Mouse (Mus musculus) monocyte, adult 2 months (primary cell): ENCODE results near the gene Sgcg.

Source experiments
- DNase-seq, 2 experiments: peaks; one replicate each; pipeline ENCODE4 v3.0.0; 2022; ENCODE audit warnings: low spot score in 2 of 2, low read depth in 1 of 2

Sgcg gene

DNA sequence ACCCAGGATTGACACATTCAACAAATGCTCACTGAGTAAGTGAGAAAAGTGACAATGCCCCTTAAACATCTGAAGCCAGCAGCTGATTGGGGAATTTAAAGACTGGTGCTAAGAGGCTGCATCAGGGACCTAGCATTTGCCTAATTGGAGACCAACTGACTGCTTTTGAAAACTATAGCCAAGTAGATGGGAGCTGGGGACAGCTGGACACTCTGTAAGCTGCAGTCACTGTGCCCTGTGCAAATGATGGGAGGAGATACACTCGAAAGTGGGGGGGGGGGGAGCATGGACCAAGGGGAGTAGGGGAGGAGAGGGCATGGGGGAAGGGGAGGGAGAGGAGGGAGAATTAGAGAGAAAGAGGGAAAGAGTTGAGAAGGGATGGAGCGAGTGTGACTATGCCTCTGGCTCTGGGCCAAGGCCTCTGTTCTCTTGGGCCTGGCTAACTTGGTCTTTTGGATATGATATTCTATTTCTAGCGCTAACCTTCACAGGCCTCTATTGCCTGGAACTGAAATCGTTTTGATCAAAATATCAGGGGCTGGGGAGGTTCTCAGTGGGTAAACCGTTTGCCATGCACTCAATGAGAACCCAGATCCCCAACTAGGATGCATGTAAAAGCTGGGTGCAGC, 22.3 kb downstream of the Sgcg start:
- no peak for DNase-seq

DNA sequence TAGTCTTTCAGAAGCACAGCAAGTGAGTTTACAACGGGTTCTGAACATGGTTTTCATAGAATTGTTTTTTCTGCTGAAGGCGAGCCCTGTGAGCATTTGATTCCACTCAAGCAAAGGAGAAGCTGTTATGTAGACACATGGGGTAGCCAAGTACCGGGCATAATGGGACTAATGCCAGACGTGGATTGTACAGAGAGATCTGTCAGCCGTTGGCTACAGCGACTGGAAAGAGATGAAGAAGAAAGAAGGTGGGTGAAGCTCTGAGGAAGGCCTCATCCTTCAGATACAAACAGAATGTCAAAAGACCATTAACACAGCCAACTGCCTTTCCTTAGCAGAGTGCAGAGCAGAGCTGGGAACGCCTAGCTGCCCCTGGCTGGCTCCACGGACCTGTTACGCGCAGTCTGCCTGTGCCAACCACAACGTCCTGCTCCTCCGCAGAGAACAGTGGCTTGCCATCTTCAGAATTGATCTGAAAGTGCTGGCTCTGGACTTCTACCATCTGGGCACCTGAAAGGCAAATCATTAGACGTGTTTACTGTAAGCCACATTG, 26.2 kb downstream of the Sgcg start:
- no peak for DNase-seq

DNA sequence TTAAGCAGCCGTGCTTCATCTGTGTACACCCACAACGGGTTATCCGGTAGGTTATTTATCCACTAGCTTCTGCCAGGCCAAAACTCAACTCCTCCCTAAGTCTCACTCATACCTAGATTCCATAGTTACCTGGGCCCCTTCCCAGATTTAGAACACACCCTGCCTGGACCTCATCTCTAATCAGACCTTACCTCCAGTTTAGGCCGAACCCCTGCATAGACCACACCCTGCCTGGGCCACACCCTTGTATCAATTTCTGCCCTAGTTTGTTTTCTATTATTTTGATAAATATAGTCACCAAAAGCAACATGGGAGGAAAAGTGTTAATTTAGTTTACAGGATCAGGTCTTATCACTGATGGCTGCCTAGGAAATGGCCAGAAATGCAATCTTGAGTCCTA, 28.1 kb downstream of the Sgcg start:
- no peak for DNase-seq

DNA sequence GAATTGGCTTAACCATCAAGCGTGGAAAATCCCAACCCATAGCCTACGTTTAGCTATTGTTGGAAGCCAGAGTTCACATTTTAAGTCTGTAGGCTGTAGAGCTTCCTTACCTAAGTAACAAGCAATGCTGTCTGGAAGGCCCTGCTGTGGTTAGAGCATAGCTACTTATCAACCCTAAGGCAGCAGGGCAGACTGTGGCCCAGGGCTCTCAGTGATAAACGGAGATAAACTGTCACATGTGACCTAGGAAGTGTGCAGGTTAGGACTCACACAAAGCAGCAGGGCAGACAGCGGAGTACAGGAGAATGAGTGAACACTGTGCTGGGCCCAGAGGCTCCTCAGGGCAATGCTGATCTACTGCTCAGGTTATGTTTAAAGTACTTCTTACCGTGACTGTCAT, 28.5 kb downstream of the Sgcg start:
- no peak for DNase-seq

DNA sequence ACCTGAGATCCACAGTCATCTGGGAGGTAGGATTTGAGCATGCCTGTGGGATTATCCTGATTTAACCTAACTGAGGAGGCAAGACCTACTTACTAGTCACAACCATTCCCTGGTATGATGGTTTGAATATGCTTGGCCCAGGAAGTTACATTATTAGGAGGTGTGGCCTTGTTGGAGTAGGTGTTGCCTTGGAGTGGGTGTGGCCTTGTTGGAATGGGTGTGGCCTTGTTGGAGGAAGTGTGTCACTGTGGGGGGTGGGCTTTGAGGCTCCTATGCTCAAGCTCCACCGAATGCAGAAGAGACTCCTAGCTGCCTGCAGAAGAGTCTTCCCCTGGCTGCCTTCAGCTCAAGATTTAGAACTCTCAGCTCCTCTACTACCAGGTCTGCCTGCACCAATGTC, 32.1 kb downstream of the Sgcg start:
- no peak for DNase-seq

DNA sequence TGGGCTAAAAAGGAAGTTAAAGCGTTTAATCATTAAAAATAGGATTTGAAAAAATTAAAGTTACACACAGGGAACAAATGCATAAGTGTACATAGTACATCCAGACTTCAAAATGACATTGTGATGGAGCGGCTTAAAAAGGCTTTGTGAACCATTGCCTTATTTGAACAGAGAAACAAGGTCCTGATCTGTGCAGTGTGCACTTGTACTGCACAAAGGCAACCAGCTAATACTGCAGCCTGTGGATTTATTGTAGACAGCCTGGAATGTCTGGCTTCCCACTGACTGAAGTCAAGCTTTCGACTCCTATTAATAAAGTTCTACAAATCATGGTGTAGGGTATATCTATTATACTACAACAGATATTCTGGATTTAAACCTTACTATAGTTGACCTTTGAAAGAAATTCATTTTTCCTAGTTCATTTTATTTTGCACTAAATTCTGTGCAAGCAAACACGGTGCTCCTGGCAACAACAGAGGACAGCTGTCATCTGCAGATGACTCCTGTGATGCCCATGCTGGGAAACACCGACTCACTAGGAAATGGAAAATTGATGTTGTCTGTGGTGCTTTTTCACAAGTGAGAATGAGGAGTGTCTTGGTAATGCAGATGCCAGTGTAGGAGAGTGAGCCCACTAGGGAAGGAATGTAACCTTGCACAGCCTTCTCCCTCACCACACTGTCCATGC, 33.8 kb downstream of the Sgcg start:
- no peak for DNase-seq

DNA sequence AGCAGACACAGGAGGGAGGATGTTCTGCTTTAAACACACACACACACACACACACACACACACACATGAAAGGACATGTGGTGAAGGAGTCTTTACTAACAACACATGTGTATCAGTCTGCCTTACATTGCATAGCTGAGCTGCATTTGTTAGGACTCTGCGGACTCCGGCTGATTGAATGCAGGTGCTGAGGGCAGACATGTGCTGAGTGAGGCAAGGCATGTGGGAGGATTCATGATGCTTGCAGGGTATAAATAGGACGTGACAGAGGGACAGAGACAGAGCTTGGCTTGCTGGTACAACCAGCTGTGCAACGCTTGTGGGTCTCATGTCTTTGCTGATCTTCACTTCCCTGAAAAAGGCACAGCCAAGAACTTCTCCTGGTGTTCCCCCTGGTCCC, 34.5 kb downstream of the Sgcg start:
- DNase-seq = no peak

DNA sequence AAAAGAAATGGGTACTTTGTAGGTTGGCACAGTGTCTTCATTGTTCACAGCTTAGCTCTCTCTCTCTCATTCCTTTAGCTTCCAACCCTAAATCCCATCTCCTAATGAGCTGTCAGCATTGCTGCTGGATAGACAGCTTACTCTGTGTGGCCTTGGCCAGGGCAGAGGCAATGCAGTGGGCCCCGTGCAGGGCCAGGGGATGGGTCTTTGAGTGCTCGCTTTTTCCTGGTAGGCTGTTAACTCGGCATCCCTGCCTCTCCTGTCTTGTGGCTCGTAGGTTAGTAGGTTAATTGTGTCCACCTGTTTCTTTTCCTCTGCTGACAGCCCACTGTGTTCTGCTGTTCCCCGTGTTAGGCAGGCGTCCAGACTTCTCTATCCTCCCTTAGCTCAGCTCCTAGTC, 35.8 kb downstream of the Sgcg start:
- no peak for DNase-seq

DNA sequence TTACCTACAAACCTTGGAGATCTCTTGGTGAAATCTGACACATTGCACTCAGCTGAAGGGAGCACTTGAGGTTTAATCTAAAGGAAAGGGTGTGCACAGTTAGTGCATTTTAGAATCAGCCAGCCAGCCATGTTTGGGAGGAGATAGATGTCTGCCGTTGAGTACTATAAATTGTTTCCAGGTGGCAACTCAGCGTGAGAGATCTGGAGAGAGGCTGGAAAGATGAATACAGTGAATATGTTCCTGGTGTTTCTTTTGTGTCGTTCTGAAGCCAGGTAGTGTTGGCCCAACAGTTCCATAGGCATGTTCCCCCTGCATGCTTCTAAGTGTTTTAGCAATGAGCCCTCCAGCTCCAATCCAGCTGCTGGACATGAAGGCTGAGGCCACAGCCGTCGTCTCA, 37.1 kb downstream of the Sgcg start:
- DNase-seq = no peak

DNA sequence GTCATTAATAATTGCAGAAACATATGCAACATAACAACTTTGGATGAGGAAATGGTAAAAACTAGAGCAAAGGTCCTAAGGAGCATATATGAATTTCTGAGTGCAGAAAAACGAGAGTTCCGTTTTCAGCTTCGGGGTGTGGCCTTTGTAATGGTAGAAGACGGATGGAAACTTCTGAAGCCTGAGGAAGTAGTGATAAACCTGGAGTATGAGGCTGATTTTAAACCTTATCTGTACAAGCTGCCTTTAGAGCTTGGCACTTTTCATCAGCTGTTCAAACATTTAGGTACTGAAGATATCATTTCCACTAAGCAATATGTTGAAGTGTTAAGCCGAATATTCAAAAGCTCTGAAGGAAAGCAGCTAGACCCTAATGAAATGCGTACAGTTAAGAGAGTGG, 46.5 kb downstream of the Sgcg start:
- no peak for DNase-seq

DNA sequence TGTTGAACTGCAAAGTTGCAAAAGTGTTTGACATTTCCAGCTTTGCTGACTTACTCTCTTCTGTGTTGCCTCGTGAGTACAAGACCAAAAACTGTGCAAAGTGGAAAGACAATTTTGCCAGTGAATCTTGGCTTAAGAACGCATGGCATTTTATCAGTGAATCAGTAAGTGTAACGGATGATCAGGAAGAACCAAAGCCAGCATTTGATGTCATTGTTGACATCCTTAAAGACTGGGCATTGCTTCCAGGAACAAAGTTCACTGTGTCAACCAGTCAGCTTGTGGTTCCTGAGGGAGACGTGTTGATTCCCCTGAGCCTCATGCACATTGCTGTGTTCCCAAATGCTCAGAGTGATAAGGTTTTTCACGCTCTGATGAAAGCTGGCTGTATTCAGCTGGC, 48.2 kb downstream of the Sgcg start:
- no peak for DNase-seq

DNA sequence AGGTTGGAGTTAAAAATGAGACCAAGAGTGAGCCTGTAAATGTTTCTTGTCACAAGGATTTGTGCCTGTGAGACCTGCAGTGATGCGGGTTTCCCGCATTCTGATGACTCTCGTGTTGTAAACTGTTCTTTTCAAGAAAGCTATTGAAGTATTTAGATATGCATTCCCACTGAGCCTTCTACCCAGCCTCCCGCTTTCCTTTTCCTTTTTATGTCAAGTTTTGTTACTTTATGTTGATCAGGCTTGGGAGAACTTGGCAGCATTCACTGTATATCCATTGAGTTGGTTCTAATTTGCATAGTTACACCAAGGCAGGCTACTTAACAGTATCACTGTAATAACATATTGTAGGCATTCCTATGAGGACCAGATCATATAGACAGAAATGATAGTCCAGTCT, 63.9 kb downstream of the Sgcg start:
- DNase-seq = no peak

DNA sequence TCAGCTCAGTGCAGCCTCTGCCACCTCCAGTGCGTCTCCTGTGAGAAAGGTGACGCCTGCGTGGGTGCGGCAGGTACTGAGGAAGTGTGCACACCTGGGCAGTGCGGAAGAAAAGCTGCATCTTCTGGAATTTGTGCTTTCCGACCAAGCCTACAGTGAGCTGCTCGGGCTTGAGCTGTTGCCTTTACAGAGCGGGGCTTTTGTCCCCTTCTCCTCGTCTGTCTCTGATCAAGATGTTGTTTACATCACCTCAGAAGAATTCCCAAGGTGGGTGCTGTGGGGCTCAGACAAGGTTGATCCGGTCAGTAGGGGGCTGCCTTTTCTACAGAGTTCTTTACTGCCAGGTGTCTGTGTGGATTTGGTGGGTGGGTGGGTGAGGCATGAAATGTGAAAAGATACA, 66.0 kb downstream of the Sgcg start:
- no peak for DNase-seq

DNA sequence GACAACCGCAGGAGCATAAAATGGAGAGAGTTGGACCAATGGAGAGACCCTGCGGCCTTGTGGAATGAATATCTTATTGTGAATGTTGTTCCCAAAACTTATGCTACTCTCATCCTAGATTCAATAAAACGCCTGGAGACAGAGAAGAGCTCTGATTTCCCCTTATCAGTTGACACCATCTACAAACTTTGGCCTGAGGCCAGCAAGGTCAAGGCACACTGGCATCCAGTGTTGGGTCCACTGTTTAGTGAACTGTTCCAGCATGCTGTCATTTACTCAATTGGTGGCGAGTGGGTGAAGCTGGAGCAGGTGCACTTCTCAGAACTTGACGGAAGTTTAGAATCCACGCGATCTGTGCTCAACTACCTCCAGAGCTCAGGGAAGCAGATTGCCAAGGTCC, 66.4 kb downstream of the Sgcg start:
- DNase-seq = no peak

DNA sequence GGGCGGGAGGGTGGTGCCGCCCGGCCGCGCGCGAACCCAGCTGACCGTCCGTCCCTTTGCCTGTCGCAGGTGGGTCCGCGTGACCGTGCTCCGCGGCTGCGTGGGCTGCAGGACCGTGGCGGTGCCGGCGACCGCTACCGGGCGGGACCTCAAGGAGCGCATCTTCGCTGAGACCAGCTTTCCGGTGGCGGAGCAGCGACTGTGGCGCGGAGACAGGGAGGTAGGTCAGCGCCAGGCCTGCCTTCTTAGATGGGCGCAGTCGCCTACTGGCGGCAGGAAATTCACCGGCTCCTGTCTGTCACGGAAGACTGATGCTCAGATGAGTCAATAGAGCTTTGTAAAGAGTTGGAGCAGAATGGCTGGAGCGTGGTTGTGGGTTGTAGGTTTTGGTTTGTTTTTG, 85.1 kb downstream of the Sgcg start:
- DNase-seq = peak in 1 of 2 experiments; percentile 9

DNA sequence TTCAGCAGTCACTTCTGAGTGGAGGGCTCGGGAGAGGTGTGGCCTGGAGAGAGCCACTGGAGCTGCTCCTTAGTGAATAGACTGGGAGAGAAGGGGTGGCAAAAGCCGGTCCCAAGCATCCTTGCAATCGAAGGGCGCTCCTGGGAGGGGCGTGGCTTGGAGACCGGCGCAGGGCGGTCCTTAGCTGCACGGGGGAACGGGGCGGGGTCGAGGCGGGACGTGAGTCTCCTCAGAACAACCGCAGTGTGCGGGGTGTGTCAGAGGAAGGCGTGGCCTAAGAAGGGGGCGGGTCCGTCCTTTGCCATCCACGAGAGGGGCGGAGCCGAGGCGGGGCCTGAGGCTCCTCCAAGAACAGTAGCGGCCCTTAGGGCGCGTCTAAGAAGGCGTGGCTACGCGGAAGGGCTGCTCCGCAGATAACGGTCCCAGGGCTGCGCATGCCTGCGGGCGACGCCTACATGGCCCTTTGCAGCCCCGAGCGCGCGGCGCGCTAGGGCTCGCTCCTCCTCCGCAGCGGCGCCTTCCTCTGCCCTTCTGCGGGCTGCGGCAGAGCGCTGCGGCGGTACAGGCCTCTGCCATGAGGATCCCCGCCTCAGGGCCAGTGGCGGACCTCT, 85.6 kb downstream of the Sgcg start:
- DNase-seq = peak; percentile 98

DNA sequence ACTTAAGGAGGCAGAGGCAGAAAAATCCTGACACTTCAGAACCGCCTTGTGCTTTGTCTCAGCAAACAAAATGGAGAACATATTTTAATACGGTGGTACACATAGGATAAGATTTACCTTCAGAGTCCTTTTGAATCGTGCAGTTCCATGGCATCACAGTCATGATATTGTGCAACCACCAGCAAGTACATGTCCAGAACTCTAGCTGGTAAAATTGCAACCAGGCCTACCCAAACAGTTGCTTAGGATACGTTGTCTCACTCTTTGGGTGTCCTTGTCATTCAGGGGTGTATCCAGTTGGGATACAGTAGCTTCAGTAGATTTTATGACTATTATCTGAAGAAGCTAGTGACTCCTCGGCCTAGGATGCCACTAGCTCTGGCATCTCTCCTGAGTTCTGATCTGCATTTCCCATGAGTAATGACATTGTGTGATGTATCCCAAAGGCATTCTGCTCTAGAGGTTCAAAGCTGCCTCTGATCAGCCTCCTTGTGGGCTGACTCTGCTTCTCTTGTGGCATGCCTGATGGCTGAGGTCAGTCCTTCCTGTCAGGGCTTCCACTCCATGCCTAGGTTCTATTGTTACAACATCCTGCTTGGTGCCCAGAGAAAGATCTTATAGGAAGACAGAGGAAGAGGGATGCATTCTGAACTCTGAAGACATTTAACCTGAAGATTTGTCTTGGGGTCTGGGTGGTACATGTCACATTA, 86.9 kb downstream of the Sgcg start:
- DNase-seq = no peak
